Mouse (Mus musculus): ENCODE results near the gene Aym1.

Aym1 gene

GRCm38 (mm10) chr5:113407346-113407745 is 50.3 kb downstream of the Aym1 start:
- no peak for DNase-seq (ENCODE audit: low spot score in 2 of 2)
